Mouse (Mus musculus): ENCODE results near the gene Dnm3. TPM values are rescaled to one million over a fixed set of nuclear protein-coding genes. Genes with fewer than 3 reads are reported as not detected.

Dnm3 gene
- total and polyA plus RNA-seq, 3 experiments: not detected

GRCm38 (mm10) chr1:162206998-162207707 is 270.7 kb downstream of the Dnm3 start:
- H3K4me3 ChIP-seq (ENCODE audit: control insufficient read depth in 1 of 2, insufficient read depth in 1 of 2, low read depth in 2 of 2, low read length in 2 of 2): no peak overlapping the region
- H3K9ac ChIP-seq (ENCODE audit: control insufficient read depth, low read depth, low read length, poor library complexity, severe bottlenecking): no peak overlapping the region
- TF ChIP-seq ZMIZ1 (IDR thresholded peaks at IDR 0.05; ENCODE audit: low read depth, low read length) (no peak), MAZ (IDR thresholded peaks at IDR 0.05; ENCODE audit: low read depth, low read length) (no peak), CHD1 (IDR thresholded peaks at IDR 0.05; ENCODE audit: low read depth, low read length) (no peak), GABPA (IDR thresholded peaks at IDR 0.05; ENCODE audit: low read depth, low read length) (no peak), POLR2A (IDR thresholded peaks at IDR 0.05; ENCODE audit: control insufficient read depth in 1 of 2, insufficient read depth in 1 of 2, low read depth in 1 of 2, low read length in 2 of 2, poor library complexity in 1 of 2) (no peak), RCOR1 (IDR thresholded peaks at IDR 0.05; ENCODE audit: low read depth, low read length) (no peak), MYC (IDR thresholded peaks at IDR 0.05; ENCODE audit: low read depth, low read length) (no peak), HCFC1 (IDR thresholded peaks at IDR 0.05; ENCODE audit: low read depth, low read length) (no peak), POLR2AphosphoS5 (IDR thresholded peaks at IDR 0.05; ENCODE audit: borderline replicate concordance, low read depth, low read length) (no peak), NRF1 (IDR thresholded peaks at IDR 0.05; ENCODE audit: insufficient read depth, low read depth, low read length, poor library complexity, severe bottlenecking) (no peak), BHLHE40 (IDR thresholded peaks at IDR 0.05; ENCODE audit: borderline replicate concordance, low read depth, low read length) (no peak), SMC3 (IDR thresholded peaks at IDR 0.05; ENCODE audit: low read depth, low read length) (no peak), ZNF384 (IDR thresholded peaks at IDR 0.05; ENCODE audit: low read depth, low read length) (no peak), MEF2A (IDR thresholded peaks at IDR 0.05; ENCODE audit: extremely low read depth, insufficient replicate concordance, low read depth, low read length, poor library complexity, severe bottlenecking) (no peak), ELF1 (IDR thresholded peaks at IDR 0.05; ENCODE audit: low read depth, low read length) (no peak), RAD21 (IDR thresholded peaks at IDR 0.05; ENCODE audit: low read depth, low read length) (no peak), TAL1 (IDR thresholded peaks at IDR 0.05; ENCODE audit: low read length) (no peak), GATA1 (IDR thresholded peaks at IDR 0.05; ENCODE audit: low read depth, low read length) (no peak)
- H3K27ac ChIP-seq (ENCODE audit: control insufficient read depth, low read depth, low read length): no peak overlapping the region
- no peaks in the 10 kb centered on the region for H3K79me2 ChIP-seq (ENCODE audit: control insufficient read depth, insufficient read depth, low read length, poor library complexity)
- no peaks in the 10 kb centered on the region for H3K4me1 ChIP-seq (ENCODE audit: control insufficient read depth in 1 of 2, insufficient read depth in 2 of 2, low read length in 2 of 2)
- no peaks in the 10 kb centered on the region for H3K9me3 ChIP-seq (replicated peaks; ENCODE audit: insufficient read depth, low read length)
- H3K27me3 ChIP-seq (ENCODE audit: control insufficient read depth in 1 of 2, insufficient read depth in 2 of 2, low read length in 2 of 2): no peaks in the 10 kb centered on the region
- DNase-seq (ENCODE audit: low read depth, low spot score): no peak
- H3K36me3 ChIP-seq (ENCODE audit: control insufficient read depth in 1 of 2, insufficient read depth in 2 of 2, low read length in 2 of 2): no peaks in the 10 kb centered on the region
